Mouse (Mus musculus): ENCODE results near the gene Ptgdr. TPM values are rescaled to one million over a fixed set of nuclear protein-coding genes. Genes with fewer than 3 reads are reported as not detected.
"Not testable (repeated sequence)": the region's sequence is repeated elsewhere in the genome, so short reads cannot be mapped to it uniquely, and the experiment has no call there.

Gene Ptgdr
- polyA plus RNA-seq, 1 experiment from 2014 or later = not detected

GRCm38 (mm10) chr14:44846558-44847263 is 12.5 kb downstream of the Ptgdr start:
- Histone ChIP-seq H3K27ac (no peak overlapping the region), H3K36me3 (no peaks in the 10 kb centered on the region), H3K4me1 (replicated peaks) (peaks cover 9% of the 10 kb centered on the region), H3K9me3 (no peaks in the 10 kb centered on the region), H3K4me3 (no peak overlapping the region), H3K27me3 (ENCODE audit: insufficient read depth, poor library complexity, severe bottlenecking) (no peaks in the 10 kb centered on the region)
- DNase-seq (ENCODE audit: low spot score) = no peak
- 71% methylated on average over 6 of the region's 6 CpGs for WGBS

GRCm38 (mm10) chr14:44843768-44844755 is 15.1 kb downstream of the Ptgdr start:
- peak; percentile 27 for DNase-seq (ENCODE audit: low spot score)

DNA sequence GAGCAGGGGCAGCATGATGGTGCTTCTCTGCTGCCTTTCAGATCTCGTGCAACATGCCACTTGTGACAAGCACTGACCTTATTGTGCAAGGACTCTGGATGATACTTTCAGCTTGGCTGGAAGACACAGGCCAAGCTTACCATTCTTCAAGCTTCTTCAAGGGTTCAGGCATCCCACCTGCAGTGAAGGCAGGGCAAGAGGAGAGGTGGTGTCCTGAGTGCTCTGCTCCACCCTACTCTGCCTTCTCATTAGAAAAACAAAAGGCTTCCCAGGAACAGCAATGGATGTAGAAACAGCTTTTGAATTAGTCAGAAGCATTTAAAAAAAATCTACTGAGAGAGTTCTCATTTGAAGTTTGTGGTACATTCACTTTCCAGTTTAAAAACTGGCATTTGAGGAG is 20.5 kb downstream of the Ptgdr start:
- H3K27me3 ChIP-seq (ENCODE audit: insufficient read depth, poor library complexity, severe bottlenecking) = no peaks in the 10 kb centered on the region
- 55% methylated on average over 1 of the region's 1 CpGs for WGBS
- no peaks in the 10 kb centered on the region for H3K36me3 ChIP-seq
- H3K4me3 ChIP-seq = no peak overlapping the region
- DNase-seq (ENCODE audit: low spot score) = no peak
- H3K4me1 ChIP-seq (replicated peaks) = peaks cover 3% of the 10 kb centered on the region; the same call in 1 of the 2 replicates
- H3K27ac ChIP-seq = no peak overlapping the region
- H3K9me3 ChIP-seq = no peaks in the 10 kb centered on the region

More at GRCm38 (mm10) chr14:44843768-44844755, 15.1 kb downstream of the Ptgdr start:
- Histone ChIP-seq H3K27ac (peak overlapping the region; percentile 62), H3K4me3 (peak overlapping the region; percentile 37), H3K9me3 (no peaks in the 10 kb centered on the region), H3K4me1 (replicated peaks) (peaks cover 9% of the 10 kb centered on the region), H3K27me3 (ENCODE audit: insufficient read depth, poor library complexity, severe bottlenecking) (no peaks in the 10 kb centered on the region), H3K36me3 (no peaks in the 10 kb centered on the region)
- WGBS = 43% methylated on average over 15 of the region's 15 CpGs

DNA sequence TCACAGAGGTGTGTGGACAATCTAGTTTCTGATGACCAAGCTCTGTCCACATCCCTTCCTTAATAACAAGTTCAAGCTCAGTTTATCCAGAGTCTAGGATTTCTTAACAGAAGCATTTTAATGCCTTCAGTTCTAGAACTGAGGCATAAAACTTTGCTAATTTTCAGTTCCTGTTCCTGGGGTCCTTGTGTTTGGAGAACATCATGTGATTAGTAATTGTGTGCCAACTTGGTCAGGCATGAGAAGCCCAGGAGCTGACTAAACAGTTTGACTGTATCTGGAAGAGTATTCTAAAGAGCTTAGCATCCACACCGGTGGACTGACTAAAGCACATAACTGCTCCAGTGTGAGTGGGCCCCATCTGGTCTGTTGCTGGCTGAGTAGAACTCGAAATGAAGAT is 24.0 kb downstream of the Ptgdr start:
- H3K27me3 ChIP-seq (ENCODE audit: insufficient read depth, poor library complexity, severe bottlenecking) = no peaks in the 10 kb centered on the region
- no peaks in the 10 kb centered on the region for H3K4me1 ChIP-seq (replicated peaks)
- whole genome bisulfite sequencing = 79% methylated on average over 2 of the region's 2 CpGs
- no peak overlapping the region for H3K27ac ChIP-seq
- no peak overlapping the region for H3K4me3 ChIP-seq
- no peaks in the 10 kb centered on the region for H3K9me3 ChIP-seq
- H3K36me3 ChIP-seq = no peaks in the 10 kb centered on the region
- DNase-seq (ENCODE audit: low spot score) = no peak

DNA sequence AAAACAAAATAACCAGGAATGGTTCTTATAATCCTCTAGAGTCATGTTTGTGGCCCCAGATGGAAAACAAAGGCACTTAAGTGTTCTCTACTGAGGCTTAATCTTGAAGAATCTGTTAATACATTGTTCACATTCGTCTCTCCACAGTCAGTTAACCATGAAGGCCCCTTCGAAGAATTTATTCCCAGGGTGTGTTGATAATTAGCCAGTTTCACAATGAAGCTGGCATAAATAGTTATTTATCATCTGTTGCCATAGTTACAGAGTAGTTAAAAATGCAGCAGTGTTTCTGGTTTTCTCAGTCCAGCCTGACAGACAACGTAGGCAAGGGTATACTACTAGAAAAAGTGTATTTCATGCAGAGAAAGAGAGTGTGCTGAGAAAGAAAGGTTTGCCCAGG is 25.0 kb downstream of the Ptgdr start:
- not testable (repeated sequence) for H3K4me1 ChIP-seq (replicated peaks); H3K27me3 ChIP-seq (ENCODE audit: insufficient read depth, poor library complexity, severe bottlenecking); H3K27ac ChIP-seq; H3K4me3 ChIP-seq; H3K9me3 ChIP-seq; H3K36me3 ChIP-seq; DNase-seq (ENCODE audit: low spot score)
- 40% methylated on average over 3 of the region's 3 CpGs for WGBS

DNA sequence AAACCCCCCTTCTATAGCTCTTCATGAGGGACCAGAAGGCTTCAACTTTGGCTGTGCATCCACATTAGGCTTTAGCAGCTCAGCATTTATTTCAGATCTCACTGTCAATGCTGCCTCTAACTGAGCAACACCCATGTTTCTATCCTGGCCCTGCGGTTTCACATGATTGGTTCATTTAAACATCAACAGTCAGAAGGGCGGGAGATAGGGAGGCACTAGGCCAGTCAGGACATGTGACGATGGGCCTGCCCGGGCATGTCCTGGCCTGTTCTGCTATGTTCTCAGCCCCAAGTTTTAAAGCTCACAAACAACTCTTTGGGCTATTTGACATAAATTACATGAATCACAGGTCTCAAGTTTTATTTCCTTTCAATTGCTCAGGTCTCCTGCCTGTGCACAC is 26.1 kb downstream of the Ptgdr start:
- H3K27me3 ChIP-seq (ENCODE audit: insufficient read depth, poor library complexity, severe bottlenecking); H3K9me3 ChIP-seq; H3K4me3 ChIP-seq; DNase-seq (ENCODE audit: low spot score); H3K36me3 ChIP-seq; H3K4me1 ChIP-seq (replicated peaks): not testable (repeated sequence)
- 0 out of 2 replicates have a peak overlapping the region, but pooled peaks have one; percentile 23 for H3K27ac ChIP-seq
- WGBS = 88% methylated on average over 4 of the region's 4 CpGs

GRCm38 (mm10) chr14:44827736-44828135 is 31.4 kb downstream of the Ptgdr start:
- WGBS = 78% methylated on average over 4 of the region's 4 CpGs
- DNase-seq (ENCODE audit: low spot score) = no peak
- H3K4me1 ChIP-seq (replicated peaks) = no peaks in the 10 kb centered on the region
- H3K27ac ChIP-seq = no peak overlapping the region
- no peaks in the 10 kb centered on the region for H3K36me3 ChIP-seq
- H3K4me3 ChIP-seq = no peak overlapping the region
- H3K27me3 ChIP-seq (ENCODE audit: insufficient read depth, poor library complexity, severe bottlenecking) = no peaks in the 10 kb centered on the region
- H3K9me3 ChIP-seq = no peaks in the 10 kb centered on the region

GRCm38 (mm10) chr14:44821177-44822057 is 37.8 kb downstream of the Ptgdr start:
- Histone ChIP-seq H3K36me3 (no peaks in the 10 kb centered on the region), H3K27ac (no peak overlapping the region), H3K9me3 (no peaks in the 10 kb centered on the region), H3K4me1 (replicated peaks) (no peaks in the 10 kb centered on the region), H3K4me3 (no peak overlapping the region), H3K27me3 (ENCODE audit: insufficient read depth, poor library complexity, severe bottlenecking) (no peaks in the 10 kb centered on the region)
- DNase-seq (ENCODE audit: low spot score) = no peak
- WGBS = 71% methylated on average over 7 of the region's 7 CpGs

DNA sequence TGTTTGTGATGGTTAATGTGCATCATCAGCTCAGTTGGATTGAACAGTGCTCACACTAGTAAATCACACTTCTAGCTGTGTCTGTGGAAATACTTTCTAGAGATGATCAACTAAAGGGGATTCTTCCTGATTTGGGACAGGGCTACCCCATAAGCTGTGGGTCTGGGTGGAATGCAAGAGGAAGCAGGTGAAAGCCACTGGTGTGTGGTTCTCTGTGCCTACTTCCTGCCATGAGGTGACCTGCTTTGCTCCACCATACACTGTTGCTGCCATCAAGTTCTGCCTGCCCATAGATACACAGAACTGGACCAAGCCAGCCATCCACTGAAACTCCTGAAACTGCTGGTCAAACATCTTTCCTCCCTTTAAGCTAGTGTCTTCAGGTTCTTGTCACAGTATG is 46.0 kb downstream of the Ptgdr start:
- not testable (repeated sequence) for H3K36me3 ChIP-seq; H3K4me3 ChIP-seq; H3K27me3 ChIP-seq (ENCODE audit: insufficient read depth, poor library complexity, severe bottlenecking); H3K27ac ChIP-seq; H3K9me3 ChIP-seq; DNase-seq (ENCODE audit: low spot score); H3K4me1 ChIP-seq (replicated peaks)

Other genes starting within 250 kb of the Ptgdr start
- gene Gm5624, start 231.4 kb downstream of the Ptgdr start, polyA plus RNA-seq (2016; fragmentation: Nextera tagmentation; extraction: Ambion mirVana) = not detected in 2 replicates
- not detected in 2 replicates for gene Gm8257, start 152.9 kb downstream of the Ptgdr start, polyA plus RNA-seq (2016; fragmentation: Nextera tagmentation; extraction: Ambion mirVana)
- gene Gm8267, start 109.0 kb downstream of the Ptgdr start, polyA plus RNA-seq (2016; fragmentation: Nextera tagmentation; extraction: Ambion mirVana) = not detected in 2 replicates
- 0.04 and 0.14 TPM in 2 replicates for gene Ptger2, start 128.8 kb upstream of the Ptgdr start, polyA plus RNA-seq (2016; fragmentation: Nextera tagmentation; extraction: Ambion mirVana)

Data from hindbrain, embryonic 10.5 days (tissue).